Mouse (Mus musculus) forebrain, embryonic 12.5 days (tissue): ENCODE data around the gene Blnk. TPM values are rescaled to one million over a fixed set of nuclear protein-coding genes. Genes with fewer than 3 reads are reported as not detected.

Experiments
- ATAC-seq: fragments of 200-750 bp; cut with Nextera tagmentation; 2 replicates; pipeline ENCODE4 v1.8.0; 2017; ENCODE audit warnings: moderate TSS enrichment; ENCODE audit not compliant: low FRiP score
- H3K27ac ChIP-seq: fragments of 300-500 bp; sonication (generic); 2 replicates; pipeline ENCODE4 v1.5.1; 2016; ENCODE audit warnings: mild to moderate bottlenecking
- H3K27me3 ChIP-seq: fragments of 300-500 bp; sonication (generic); 2 replicates; pipeline ENCODE4 v1.6.1; 2016; ENCODE audit warnings: mild to moderate bottlenecking
- H3K36me3 ChIP-seq: fragments of 300-500 bp; sonication (generic); replicated peaks from 2 replicates; pipeline ENCODE4 v1.6.1; 2016; ENCODE audit warnings: mild to moderate bottlenecking
- H3K4me1 ChIP-seq: fragments of 300-500 bp; sonication (generic); 2 replicates; pipeline ENCODE4 v1.6.1; 2016
- H3K4me2 ChIP-seq: fragments of 300-500 bp; sonication (generic); 2 replicates; pipeline ENCODE4 v1.6.1; 2016; ENCODE audit warnings: mild to moderate bottlenecking, moderate library complexity
- H3K4me3 ChIP-seq: fragments of 300-500 bp; sonication (generic); replicated peaks from 2 replicates; pipeline ENCODE4 v1.5.1; 2016; ENCODE audit warnings: mild to moderate bottlenecking
- H3K9ac ChIP-seq: fragments of 300-500 bp; sonication (generic); 2 replicates; pipeline ENCODE4 v1.6.1; 2016; ENCODE audit warnings: mild to moderate bottlenecking
- H3K9me3 ChIP-seq: fragments of 300-500 bp; sonication (generic); 2 replicates; pipeline ENCODE4 v1.6.1; 2016
- WGBS: fragments of 180-500 bp; shearing (Covaris S2); methylation state at CpG from one replicate; pipeline ENCODE4 v1.1.7; 2016; 5-methylcytosine and 5-hydroxymethylcytosine counted together
- polyA plus RNA-seq: library from polyadenylated mRNA; unstranded; fragments of >200 nt; fragmentation: Nextera tagmentation; extraction: Ambion mirVana; gene quantifications from 2 replicates; pipeline ENCODE4 v1.2.1, GENCODE M21; 2016

Blnk gene
- 1.2 TPM in 2 replicates for polyA plus RNA-seq

GRCm38 (mm10) chr19:40994057-40994585, at the start of gene Blnk:
Blnk (minus strand) TSS chr19:40994535.
- peaks cover 4% of the 10 kb centered on the region; the same call in 1 of the 2 replicates for H3K4me1 ChIP-seq
- H3K27ac ChIP-seq = no peak within 1 kb of the TSS
- H3K9ac ChIP-seq = no peak within 1 kb of the TSS
- H3K4me2 ChIP-seq = no peak within 1 kb of the TSS
- H3K36me3 ChIP-seq = no peaks in the 10 kb centered on the region
- 77% methylated on average over 8 of the region's 8 CpGs for WGBS
- no peaks in the 10 kb centered on the region for H3K9me3 ChIP-seq
- H3K4me3 ChIP-seq = no peak within 1 kb of the TSS
- no peak for ATAC-seq
- 0 out of 2 replicates have a peak, but pooled peaks cover 3% of the 10 kb centered on the region for H3K27me3 ChIP-seq

- Histone ChIP-seq H3K9me3 (no peaks in the 10 kb centered on the region), H3K27ac (no peak overlapping the region), H3K4me3 (no peak overlapping the region), H3K36me3 (no peaks in the 10 kb centered on the region), H3K27me3 (no peaks in the 10 kb centered on the region), H3K4me2 (no peak overlapping the region), H3K9ac (no peak overlapping the region), H3K4me1 (no peaks in the 10 kb centered on the region)
- no peak for ATAC-seq
- 91% methylated on average over 7 of the region's 7 CpGs for WGBS
These were observed 44.8 kb upstream of the Blnk start for GRCm38 (mm10) chr19:41039110-41039509.

- H3K9ac ChIP-seq = no peak overlapping the region
- H3K27ac ChIP-seq = no peak overlapping the region
- H3K4me2 ChIP-seq = no peak overlapping the region
- no peaks in the 10 kb centered on the region for H3K36me3 ChIP-seq
- H3K4me3 ChIP-seq = no peak overlapping the region
- no peak for ATAC-seq
- H3K27me3 ChIP-seq = no peaks in the 10 kb centered on the region
- no peaks in the 10 kb centered on the region for H3K9me3 ChIP-seq
- no peaks in the 10 kb centered on the region for H3K4me1 ChIP-seq
- WGBS = 84% methylated on average over 4 of the region's 4 CpGs
These were observed 41.6 kb upstream of the Blnk start for GRCm38 (mm10) chr19:41035809-41036551.

GRCm38 (mm10) chr19:41031869-41032268, 37.5 kb upstream of the Blnk start:
- Histone ChIP-seq H3K27ac (no peak overlapping the region), H3K9ac (no peak overlapping the region), H3K4me1 (peaks cover 5% of the 10 kb centered on the region), H3K9me3 (no peaks in the 10 kb centered on the region), H3K4me2 (no peak overlapping the region), H3K36me3 (no peaks in the 10 kb centered on the region), H3K27me3 (no peaks in the 10 kb centered on the region), H3K4me3 (no peak overlapping the region)
- ATAC-seq = no peak
- WGBS = 91% methylated on average over 6 of the region's 6 CpGs

- 89% methylated on average over 11 of the region's 11 CpGs for WGBS
- Histone ChIP-seq H3K27ac (no peak overlapping the region), H3K36me3 (no peaks in the 10 kb centered on the region), H3K9ac (no peak overlapping the region), H3K4me2 (no peak overlapping the region), H3K4me1 (peaks cover 5% of the 10 kb centered on the region), H3K27me3 (no peaks in the 10 kb centered on the region), H3K9me3 (no peaks in the 10 kb centered on the region), H3K4me3 (no peak overlapping the region)
- ATAC-seq = no peak
These were observed 36.7 kb upstream of the Blnk start for GRCm38 (mm10) chr19:41031009-41031408.

- no peak overlapping the region for H3K27ac ChIP-seq
- no peaks in the 10 kb centered on the region for H3K27me3 ChIP-seq
- WGBS = 38% methylated on average over 6 of the region's 6 CpGs
- no peaks in the 10 kb centered on the region for H3K36me3 ChIP-seq
- no peak for ATAC-seq
- H3K9me3 ChIP-seq = no peaks in the 10 kb centered on the region
- no peak overlapping the region for H3K9ac ChIP-seq
- H3K4me3 ChIP-seq = no peak overlapping the region
- no peak overlapping the region for H3K4me2 ChIP-seq
- H3K4me1 ChIP-seq = peaks cover 5% of the 10 kb centered on the region
These were observed 35.8 kb upstream of the Blnk start for GRCm38 (mm10) chr19:41030161-41030560.

- H3K9ac ChIP-seq = no peak within 1 kb of the TSS
- H3K9me3 ChIP-seq = no peaks in the 10 kb centered on the region
- WGBS = 91% methylated on average over 6 of the region's 6 CpGs
- H3K4me2 ChIP-seq = no peak within 1 kb of the TSS
- H3K4me3 ChIP-seq = no peak within 1 kb of the TSS
- no peak within 1 kb of the TSS for H3K27ac ChIP-seq
- no peak for ATAC-seq
- no peaks in the 10 kb centered on the region for H3K27me3 ChIP-seq
- H3K36me3 ChIP-seq = no peaks in the 10 kb centered on the region
- peaks cover 5% of the 10 kb centered on the region for H3K4me1 ChIP-seq
These were observed 34.9 kb upstream of the Blnk start, which contains the start of gene Dntt for GRCm38 (mm10) chr19:41029219-41029618. Dntt (plus strand) TSS chr19:41029275.

DNA sequence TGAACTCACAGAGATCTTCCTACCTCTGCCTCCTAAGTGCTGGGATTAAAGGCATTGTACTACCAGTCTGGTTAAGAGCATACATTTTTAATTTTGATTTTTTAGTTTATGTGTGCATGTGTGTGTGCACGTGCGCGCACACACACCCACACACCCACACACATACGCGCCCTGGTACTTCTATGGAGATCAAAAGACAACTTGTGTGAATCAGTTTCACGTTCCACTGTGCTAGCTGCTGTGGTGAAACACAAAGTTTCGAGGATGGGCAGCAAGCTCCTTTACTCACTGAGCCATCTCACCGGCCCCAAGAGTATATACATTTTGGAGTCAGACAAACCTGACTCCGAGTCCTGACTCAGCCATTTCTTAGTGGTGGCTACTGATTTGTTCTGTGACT, 33.3 kb upstream of the Blnk start:
- Histone ChIP-seq H3K9me3 (no peaks in the 10 kb centered on the region), H3K9ac (no peak overlapping the region), H3K4me3 (no peak overlapping the region), H3K36me3 (no peaks in the 10 kb centered on the region), H3K27ac (no peak overlapping the region), H3K27me3 (no peaks in the 10 kb centered on the region), H3K4me1 (peaks cover 5% of the 10 kb centered on the region), H3K4me2 (no peak overlapping the region)
- no peak for ATAC-seq
- 94% methylated on average over 9 of the region's 9 CpGs for whole genome bisulfite sequencing

GRCm38 (mm10) chr19:41027024-41027423, 32.7 kb upstream of the Blnk start:
- Histone ChIP-seq H3K4me2 (no peak overlapping the region), H3K9me3 (no peaks in the 10 kb centered on the region), H3K4me3 (no peak overlapping the region), H3K4me1 (peaks cover 5% of the 10 kb centered on the region), H3K27ac (no peak overlapping the region), H3K36me3 (no peaks in the 10 kb centered on the region), H3K27me3 (no peaks in the 10 kb centered on the region), H3K9ac (no peak overlapping the region)
- no peak for ATAC-seq
- WGBS = 95% methylated on average over 5 of the region's 5 CpGs

DNA sequence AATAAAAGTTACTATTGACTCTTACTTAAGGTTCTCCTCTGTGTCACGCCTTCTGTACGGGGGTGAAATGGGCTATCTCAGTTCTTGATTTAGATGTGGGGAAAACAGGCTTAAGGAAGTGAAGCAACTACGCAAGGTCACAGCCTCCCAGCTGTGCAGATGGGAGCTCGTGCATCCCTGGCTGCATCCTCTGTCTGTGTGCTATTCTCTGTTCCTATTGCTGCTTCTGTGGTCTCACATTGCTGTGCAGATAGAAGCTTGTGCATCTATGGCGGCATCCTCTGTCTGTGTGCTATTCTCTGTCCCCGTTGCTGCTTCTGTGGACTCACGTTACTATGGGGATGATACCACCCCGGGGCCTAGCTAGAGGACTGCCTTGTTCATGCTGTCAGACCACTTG, 32.2 kb upstream of the Blnk start:
- H3K9me3 ChIP-seq = no peaks in the 10 kb centered on the region
- H3K4me1 ChIP-seq = peaks cover 5% of the 10 kb centered on the region
- H3K4me3 ChIP-seq = no peak overlapping the region
- no peak overlapping the region for H3K4me2 ChIP-seq
- no peaks in the 10 kb centered on the region for H3K36me3 ChIP-seq
- H3K9ac ChIP-seq = no peak overlapping the region
- WGBS = 86% methylated on average over 8 of the region's 8 CpGs
- no peaks in the 10 kb centered on the region for H3K27me3 ChIP-seq
- H3K27ac ChIP-seq = no peak overlapping the region
- ATAC-seq = no peak

DNA sequence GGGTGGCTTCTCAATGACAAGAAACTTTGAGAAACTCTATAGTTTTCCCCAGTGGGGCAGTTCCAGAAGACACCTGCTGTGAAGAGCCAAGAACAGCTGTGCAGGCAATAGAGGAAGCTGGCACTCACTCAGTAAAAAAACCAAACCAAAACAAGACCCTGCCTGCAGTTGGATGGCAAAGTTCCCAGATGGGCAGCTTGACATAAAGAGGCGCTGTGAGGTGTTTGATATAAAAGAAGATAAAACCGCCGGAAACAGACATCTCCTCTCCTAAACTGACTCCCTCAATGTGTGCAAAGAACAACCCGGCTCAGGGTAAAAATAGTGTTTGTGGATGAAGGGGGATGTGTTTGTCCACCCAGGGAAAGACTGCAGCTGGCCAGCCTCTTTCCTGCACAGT, 27.9 kb upstream of the Blnk start:
- ATAC-seq = no peak
- Histone ChIP-seq H3K4me3 (no peak overlapping the region), H3K4me2 (no peak overlapping the region), H3K4me1 (no peaks in the 10 kb centered on the region), H3K36me3 (no peaks in the 10 kb centered on the region), H3K27ac (no peak overlapping the region), H3K9ac (no peak overlapping the region), H3K9me3 (no peaks in the 10 kb centered on the region), H3K27me3 (0 out of 2 replicates have a peak, but pooled peaks cover 3% of the 10 kb centered on the region)
- 82% methylated on average over 4 of the region's 4 CpGs for WGBS

GRCm38 (mm10) chr19:41020537-41020936, 26.2 kb upstream of the Blnk start:
- H3K9me3 ChIP-seq = no peaks in the 10 kb centered on the region
- H3K36me3 ChIP-seq = no peaks in the 10 kb centered on the region
- WGBS = 73% methylated on average over 3 of the region's 3 CpGs
- no peak for ATAC-seq
- H3K27me3 ChIP-seq = peaks cover 8% of the 10 kb centered on the region; the same call in 1 of the 2 replicates
- H3K9ac ChIP-seq = no peak overlapping the region
- H3K27ac ChIP-seq = no peak overlapping the region
- H3K4me3 ChIP-seq = no peak overlapping the region
- peaks cover 4% of the 10 kb centered on the region; the same call in 1 of the 2 replicates for H3K4me1 ChIP-seq
- no peak overlapping the region for H3K4me2 ChIP-seq

- Histone ChIP-seq H3K9ac (no peak overlapping the region), H3K27me3 (peaks cover 11% of the 10 kb centered on the region), H3K4me2 (no peak overlapping the region), H3K9me3 (no peaks in the 10 kb centered on the region), H3K27ac (no peak overlapping the region), H3K4me1 (peaks cover 4% of the 10 kb centered on the region; the same call in 1 of the 2 replicates), H3K4me3 (no peak overlapping the region), H3K36me3 (no peaks in the 10 kb centered on the region)
- whole genome bisulfite sequencing = 86% methylated on average over 5 of the region's 5 CpGs
- no peak for ATAC-seq
These were observed 24.9 kb upstream of the Blnk start for GRCm38 (mm10) chr19:41019164-41019675.
